Mouse (Mus musculus) layer of hippocampus, adult 18-20 months (tissue): ENCODE data around the gene Rdh14. TPM values are rescaled to one million over a fixed set of nuclear protein-coding genes. Genes with fewer than 3 reads are reported as not detected.

Experiments used
- DNase-seq, 2 experiments: peaks; one replicate each; pipeline ENCODE4 v3.0.0; 2022; ENCODE audit warnings: low spot score in 2 of 2
- long read RNA-seq: library from polyadenylated mRNA; stranded (forward); transcript quantifications from one replicate; pipeline ENCODE4 v2.0.0, GENCODE M21; 2021
- total RNA-seq, 2 experiments: library from RNA; stranded (reverse); gene quantifications; 2 replicates each; pipeline ENCODE4 v1.2.3; 2021

Rdh14 gene
- 10 to 100 TPM; 34.3 to 36.7 TPM for total RNA-seq
- long read RNA-seq, transcript Rdh14-201 (2 exons, 1,480 nt): major isoform, 35 of 46 reads
- long read RNA-seq, partial matches to known transcripts: 0 of 46 reads
- long read RNA-seq, other reads (novel, unspliced or antisense): 11 of 46 reads

DNA sequence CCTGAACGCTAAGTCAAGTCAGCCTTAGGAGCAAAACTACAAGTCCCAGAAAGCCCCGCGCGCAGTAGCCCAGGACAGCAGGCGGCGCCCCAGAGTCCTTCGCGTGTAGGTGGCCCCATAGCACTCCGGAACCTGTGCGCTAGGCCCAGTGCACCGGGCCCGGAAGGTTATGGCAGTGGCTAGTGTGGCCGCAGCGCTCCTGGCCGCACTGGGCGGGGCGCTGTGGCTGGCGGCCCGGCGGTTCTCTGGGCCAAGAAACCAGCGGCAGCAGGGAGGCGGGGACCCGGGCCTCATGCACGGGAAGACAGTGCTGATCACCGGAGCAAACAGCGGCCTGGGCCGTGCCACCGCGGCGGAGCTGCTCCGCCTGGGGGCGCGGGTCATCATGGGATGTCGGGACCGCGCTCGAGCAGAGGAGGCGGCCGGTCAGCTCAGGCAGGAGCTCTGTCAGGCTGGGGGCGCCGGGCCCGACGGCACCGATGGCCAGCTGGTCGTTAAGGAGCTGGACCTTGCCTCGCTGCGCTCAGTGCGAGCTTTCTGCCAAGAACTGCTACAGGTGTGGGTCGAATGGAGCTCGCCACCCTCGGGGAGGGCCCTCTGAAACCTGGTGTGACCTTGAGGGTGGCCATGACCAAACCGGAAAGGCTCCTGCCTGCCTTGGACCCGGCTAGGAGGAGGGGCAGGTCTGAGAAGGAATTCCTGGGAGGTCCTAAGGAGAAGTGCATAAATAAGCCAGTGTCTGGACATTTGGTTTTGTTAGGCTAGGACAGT is at the start of gene Rdh14:
Gene Rdh14 (plus strand): TSS at position 102 of the 771 bp plus-strand sequence.
- DNase-seq: peak; percentile 91 to 99

DNA sequence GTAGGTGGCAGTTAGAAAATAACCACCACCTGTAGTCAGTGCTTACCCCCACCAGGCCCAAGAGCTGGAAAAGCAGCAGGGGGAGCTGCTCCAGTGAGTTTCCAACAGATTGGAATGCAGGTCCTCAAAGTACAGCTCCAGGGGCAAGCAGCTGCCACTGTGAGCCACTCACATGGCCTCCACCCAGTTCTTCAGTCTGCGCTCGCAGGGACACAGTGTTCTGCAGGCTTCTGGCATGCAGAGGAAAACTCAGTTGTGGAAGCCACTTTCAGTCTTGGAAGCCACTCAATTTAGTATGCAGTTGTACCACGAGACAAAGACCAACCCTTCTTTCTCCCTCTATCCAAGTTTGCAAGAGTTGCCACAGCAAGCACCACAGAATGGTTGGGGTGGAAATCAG is 39.9 kb upstream of the Rdh14 start:
- no peak for DNase-seq

DNA sequence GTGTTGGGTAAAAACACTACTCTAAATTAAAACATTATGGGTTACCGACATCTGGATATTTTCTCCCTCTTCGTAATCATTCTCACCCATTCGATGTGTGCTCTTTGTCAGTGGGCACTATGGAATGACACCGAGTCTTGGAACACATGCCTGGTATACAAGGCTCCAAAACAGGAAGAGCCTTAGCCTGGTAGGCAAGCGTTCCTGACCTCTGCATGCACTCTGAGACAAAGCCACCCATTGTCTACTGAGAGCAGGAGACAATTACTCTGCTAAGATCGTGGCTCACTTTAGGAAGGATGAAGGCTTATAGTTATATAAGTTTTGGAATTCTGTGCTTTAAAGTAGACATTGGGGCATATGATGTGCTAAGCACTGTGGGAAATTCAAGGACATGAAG is 32.8 kb upstream of the Rdh14 start:
- no peak for DNase-seq

DNA sequence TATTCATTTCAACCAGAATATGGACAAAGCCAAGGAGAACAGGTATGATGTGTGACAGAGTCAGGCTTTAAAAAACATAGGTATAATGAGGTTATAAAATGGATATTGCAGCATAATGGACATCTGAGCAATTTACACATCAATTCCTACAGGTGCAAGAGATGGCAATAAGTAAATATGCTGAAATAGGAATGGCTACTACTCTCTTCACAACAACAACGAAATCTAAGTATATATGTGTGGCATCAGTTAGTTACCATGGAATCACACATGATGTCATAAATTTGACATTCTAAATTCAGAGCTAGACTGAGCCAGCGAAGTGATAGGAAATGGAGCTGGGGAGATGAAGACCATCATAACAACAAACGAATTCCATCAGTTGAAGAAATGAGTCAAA is 20.9 kb upstream of the Rdh14 start, which contains the start of gene Nt5c1b:
Gene Nt5c1b (plus strand): TSS at position 301 of the 400 bp plus-strand sequence.
- no peak for DNase-seq

DNA sequence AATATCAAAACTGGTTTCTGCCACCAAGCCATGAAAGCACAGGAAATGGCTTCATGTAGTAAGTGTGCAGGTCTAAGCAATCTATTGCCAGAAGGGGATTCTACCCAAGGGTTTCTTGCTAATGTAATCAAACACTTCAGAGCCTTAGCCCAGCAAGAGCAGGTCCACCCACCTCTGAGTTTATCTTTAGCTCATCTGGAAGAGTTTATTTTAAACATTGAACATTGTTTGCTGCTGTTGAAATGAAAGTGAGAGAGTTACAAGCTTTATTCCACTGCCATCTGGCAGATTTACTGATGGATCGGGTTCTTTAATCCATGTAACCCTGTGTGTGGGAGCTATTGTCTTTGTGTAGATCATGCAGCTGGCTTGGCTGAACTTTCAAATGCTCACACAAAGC is 10.2 kb downstream of the Rdh14 start:
- DNase-seq: peak in 1 of 2 experiments; percentile 9

DNA sequence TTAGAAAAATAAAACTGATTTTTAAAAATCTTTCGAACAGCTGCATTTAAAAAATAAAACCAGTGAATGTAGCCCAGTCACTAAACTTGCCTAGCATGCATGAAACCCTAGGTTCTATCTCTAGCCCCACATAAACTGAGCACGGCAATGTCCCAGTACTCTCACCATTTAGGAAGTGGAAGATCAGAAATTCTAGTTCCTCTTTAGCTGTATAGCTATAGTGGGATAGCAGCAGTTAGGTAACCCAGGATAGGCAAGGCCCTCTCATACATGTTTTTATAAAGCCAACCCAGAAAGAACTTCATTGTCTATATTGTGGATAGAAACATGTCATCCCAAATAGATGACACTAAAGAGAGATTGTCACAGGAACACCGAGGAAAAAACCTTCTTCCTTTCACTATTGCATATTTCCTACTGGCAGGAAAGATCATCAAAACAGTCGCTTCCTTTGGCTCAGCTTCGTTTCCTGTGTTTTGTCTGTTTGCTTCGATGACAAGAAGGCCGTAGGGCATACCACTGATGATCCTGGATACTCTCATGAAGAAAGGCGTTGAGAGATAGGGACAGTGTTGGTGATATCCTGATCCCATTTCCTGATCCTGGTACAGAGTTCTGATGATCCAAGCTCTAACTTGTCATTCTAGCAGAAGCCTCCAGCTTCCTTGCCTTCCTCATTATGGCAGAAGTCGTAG is 12.0 kb downstream of the Rdh14 start:
- DNase-seq: no peak

DNA sequence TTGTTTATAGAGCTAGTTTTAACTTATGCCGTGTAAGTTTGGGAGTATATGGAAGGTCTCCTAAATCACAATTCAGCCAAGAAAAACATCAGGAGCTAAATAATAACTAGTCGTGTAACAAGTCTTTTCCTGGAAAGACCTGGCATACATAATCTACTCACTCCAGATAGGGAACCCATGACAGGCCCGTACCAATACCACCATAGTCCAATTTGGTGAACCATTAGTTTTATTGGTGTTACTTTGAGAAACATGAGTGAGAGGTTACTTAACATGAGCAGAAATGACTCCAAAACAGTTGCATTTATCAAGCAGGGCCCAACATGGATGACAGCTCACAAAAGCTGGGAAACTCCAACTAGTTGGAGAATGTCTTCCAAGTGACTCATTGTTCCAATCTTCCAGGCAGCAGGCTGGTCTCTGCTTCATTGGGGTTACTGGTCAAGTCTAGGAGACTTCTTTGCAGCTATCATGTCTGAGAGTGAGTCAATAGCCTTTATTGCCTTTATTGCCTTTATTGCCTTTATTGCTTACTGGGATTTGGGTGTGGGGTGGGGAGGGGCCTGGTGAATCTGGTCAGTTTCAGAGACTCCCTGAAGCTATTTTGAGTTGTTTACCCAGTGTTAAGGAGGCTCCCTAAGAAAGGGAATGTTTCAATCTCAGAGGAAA is 20.1 kb downstream of the Rdh14 start:
- DNase-seq: no peak

DNA sequence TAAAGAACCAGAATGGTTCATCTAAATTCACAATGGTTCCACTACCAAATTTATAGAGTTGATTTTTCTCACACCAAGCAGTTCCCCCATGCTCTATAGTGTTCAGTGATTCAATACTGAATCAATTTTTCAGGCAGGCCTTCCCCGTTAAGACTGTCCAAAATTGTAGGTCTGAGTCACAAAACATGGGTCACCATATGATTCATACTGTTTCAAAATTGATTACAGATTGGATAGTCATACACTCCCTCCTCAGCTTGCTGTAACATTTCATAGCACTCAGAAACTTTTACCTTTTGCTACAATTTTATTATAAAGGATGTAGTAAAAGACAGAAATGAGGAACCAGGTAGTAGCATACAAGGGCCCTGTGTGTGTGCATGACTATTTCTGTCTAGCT is 20.9 kb downstream of the Rdh14 start:
- DNase-seq: no peak

DNA sequence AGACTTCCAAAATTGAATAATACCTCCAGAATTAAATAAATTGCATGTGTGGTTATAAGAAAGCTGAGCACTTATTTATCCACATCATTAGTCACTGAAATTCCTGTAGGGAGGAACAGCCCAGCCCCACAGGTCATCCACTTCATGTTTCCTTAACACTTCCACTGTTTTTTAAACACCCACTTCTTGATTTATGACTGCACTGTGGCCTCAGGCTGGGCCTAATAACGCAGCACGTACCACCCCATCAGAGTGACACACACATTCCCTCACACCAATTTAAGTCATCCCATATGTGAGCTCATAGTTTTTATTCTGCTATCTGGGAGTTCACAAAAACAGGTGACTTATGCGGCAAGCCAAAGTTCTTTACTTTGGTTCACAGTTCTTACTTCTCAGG is 31.8 kb downstream of the Rdh14 start:
- no peak for DNase-seq

DNA sequence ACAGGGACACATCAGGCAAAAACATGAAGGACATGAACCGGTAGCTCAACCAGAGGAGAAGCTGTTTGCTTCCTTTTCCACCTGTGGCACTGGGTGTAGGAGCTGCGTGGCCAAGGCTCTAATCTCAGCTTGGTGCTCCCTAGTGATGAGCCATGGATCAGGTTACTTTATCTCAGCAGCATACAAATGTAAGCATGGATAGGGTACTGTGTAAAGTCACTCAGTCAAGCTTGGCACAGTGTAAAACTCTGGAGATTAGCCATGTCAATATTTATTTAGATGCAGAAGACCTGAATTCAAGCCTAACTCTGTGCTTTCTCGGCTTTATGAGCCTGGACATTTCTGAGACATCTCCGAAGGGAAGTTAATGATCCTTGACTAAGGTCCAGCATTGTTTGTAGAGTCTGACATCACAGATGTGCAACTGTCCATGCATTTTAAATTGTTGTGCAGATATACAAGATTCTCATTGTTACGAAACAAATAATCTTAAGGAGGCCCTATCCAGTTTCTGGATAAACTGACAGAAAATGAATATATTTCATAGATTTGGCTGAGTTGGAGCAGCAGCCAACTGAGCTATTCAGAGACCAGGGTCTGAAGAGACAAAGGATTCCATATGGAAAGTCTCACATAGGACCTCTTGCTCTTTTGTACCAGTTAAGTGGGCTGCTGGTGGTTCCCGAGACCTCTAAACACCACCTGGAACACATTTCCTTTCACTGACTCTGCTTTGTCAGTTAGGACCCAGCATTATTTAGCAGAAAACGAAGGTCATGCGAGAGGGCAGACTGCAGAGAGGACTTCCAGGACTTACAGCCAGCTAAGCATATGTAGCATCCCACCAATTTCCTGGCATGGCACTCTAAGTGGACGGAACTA is 35.7 kb downstream of the Rdh14 start:
- DNase-seq: no peak

DNA sequence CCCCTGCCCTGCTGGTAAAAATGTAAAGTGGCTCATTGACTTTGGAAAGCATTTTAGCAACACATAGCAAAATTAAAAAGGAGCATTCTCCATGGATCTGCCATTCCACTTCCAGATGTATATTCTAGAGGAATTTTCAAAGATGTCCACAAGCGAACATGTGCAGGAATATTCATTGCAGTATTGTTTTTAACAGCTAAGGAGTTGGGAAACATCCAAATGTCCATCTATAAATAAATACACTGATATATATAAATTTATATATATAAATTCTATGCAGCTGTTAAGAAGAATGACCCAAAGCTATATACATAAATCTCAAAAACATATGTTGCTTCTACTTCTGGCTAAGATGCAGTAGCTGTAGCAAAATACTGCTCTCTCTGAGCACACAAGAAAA is 40.4 kb downstream of the Rdh14 start:
- no peak for DNase-seq

DNA sequence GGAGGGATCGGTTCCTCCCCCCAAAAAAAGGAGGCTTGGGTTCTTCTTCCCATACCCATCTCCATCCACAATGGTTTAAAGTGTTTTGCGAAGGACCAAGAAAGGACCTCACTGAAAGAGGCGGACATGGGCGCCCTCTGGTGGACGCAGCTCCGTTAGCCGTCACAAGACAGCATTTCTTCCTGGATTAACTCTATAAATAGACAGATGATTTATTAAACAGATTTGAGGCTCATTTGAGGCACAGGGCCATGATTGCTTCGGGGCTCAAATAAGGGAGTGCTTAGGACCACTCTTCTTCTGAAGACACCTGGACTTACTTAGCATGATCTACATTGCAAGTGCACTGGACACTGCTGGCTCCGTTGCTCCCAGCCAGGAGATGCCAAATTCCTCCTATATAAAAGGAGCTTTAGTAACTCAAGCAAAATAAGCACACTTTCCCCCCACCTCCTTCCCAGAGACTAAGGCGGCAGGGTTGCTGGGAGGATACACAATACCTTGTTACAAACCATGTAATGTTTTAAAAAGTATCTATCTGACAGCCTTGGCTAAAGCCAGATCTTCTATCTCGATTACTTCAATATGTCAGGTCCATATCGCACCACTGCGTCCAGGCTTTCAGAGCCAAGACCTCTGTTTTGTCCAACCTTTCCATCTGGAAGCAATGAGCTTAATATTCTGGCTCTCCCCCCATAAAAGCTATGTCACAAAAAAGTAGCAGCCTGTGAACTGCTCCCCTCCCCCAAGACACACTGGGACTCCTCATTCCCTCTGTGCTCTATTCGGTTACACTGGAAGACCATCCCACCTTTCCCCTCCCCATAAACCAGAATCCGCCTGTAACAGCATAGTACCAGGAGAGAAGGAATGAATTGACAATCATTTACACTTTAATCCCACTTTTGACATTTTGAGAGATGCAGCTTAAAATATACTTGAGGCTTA is 47.8 kb downstream of the Rdh14 start:
- peak; percentile 71 to 92 for DNase-seq

DNA sequence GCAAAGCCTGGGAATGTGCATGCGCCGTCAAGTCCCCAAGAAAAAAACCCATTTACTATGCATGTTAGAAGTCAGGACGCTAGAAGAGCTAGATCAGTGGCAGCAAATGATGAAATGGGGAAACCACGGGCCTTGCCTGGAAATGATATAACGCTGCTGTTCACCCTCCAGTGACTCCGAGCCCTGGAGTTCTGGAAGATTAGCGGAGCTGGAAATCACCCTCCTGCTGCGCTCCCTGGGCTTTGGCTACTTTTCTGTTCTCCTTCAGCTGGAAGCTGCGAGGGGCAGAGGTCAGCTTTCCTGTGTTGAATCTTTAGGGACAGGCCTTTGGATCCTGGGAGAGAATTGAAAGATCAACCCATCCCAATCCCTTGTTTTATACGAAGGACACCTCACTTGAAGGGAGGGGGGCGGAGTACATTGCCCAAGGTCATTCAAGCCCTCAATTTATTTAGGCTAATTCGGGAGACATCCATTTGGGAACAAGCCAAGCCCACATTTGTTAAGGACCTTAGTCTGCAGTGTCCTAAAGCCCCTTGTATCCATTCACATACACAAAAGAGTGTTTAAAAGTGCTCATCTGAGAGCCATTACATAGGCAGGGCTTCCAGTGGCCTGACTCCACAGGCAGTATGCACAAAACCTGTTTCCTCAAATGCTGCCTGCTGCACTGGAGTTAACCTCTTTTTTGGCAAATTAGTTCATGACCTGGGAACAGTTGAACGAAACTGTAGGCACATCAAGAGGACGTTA is 49.1 kb downstream of the Rdh14 start:
- DNase-seq: no peak

Other genes starting within 250 kb of the Rdh14 start
- not detected for gene Nt5c1b, start 20.8 kb upstream of the Rdh14 start, total RNA-seq